Mouse (Mus musculus): ENCODE measurements around the gene Efna4.
A peak's percentile ranks its signal among the peaks of the same experiment; 100 is the strongest.

The Efna4 gene

DNA sequence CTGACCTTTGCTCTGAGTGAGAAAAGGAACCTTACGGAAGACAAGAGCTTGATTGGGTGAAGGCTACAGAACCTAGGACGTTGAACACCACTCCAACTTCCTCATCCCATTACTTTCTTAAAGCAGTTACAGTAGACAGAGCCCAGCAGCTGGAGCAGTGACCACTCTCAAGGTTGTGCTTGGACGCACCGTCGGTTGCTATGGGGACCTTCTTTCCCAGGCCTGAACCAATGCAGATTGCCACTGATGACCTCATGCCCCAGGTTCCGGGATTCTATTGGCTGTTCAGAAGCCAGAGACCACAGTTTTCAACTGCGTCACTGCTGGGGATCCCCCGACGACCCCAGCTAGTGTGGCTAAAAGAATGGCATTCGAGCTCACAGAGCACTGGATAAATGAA is 6.9 kb downstream of the Efna4 start:
- peak; percentile 67 for DNase-seq (ENCODE audit: low read depth, low spot score)

DNA sequence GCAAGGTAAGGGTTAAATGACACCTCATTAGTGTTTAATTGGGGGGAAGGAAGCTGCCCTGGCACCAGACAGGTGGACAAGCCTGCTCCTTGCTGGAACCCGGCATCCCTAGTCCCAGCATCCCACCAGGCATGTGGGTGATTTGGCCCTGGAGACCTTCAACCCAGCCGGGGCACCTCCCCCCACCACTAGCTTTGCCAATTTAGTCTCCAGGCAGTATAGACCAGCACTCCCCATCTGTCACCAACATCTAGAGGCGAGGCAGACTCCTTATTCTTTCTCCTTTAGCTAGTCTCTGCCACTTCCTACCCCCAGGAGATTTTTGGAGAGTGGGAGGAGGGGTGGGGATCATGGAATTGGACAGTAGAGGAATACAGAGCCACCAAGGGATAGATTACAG is 7.5 kb downstream of the Efna4 start:
- DNase-seq (ENCODE audit: low read depth, low spot score): no peak

DNA sequence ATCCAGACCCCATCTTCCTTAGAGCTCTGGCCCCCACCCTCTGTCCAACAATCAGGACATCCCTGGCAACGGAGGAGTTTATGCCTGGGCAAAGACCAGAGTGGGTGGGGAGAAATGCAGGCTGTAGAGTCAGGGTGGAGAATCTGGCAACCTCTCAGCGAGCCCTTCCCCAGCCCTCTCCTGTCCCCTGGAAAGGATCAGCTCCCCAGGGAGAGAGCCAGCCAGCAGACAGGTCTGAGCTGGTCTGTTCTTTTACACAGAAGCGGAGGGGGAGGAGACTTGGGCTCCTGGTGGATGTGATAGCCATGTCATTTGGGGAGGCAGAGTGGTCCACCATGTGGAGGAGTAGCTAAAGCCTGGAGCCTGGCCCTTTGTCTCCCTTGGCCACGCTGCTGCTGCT is 9.2 kb downstream of the Efna4 start:
- DNase-seq (ENCODE audit: low read depth, low spot score): no peak

GRCm38 (mm10) chr3:89327371-89327870 is 10.4 kb downstream of the Efna4 start:
- DNase-seq (ENCODE audit: low read depth, low spot score): no peak

DNA sequence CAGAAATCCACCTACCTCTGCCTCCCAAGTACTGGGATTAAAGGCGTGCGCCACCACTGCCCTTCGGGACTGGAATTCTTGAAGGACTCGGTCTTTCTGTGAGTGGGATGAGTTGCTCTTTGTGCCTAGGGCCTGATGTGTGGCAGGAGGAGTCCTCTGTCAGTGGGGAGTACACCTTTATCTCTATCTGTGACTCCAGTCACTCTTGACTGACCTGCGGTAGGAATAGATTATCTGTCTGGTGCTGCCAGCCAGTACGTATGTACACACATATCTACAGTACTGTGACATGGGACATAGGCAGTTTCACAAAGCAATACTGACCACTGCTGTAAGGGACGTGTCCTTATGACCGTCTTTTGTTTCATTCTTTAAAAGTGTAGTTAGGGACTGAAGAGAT is 11.9 kb downstream of the Efna4 start:
- DNase-seq (ENCODE audit: low read depth, low spot score): no peak

GRCm38 (mm10) chr3:89322514-89323165 is 15.2 kb downstream of the Efna4 start, which contains the start of gene Efna3:
Gene Efna3, minus strand, starts transcription at chr3:89322965.
- peak; percentile 82 for DNase-seq (ENCODE audit: low read depth, low spot score)

DNA sequence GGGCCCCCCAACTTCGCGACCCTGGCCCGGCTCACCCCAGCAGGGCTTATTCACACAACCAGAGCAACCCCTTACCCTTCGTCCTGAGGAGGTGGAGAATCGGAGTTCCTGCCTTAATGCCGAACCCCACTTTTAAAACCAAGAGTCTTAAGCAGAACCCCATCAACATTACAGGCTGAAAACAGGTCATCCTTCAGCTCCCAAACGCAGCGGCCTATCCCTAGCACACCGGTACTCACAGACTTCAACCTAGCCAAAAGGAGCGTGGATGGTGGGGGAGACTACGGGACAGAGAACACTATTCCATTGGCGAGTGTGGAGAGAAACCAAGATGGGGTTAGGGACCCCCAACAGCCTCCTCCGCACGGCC is 15.7 kb downstream of the Efna4 start:
- no peak for DNase-seq (ENCODE audit: low read depth, low spot score)

GRCm38 (mm10) chr3:89321183-89322130 is 16.4 kb downstream of the Efna4 start:
- no peak for DNase-seq (ENCODE audit: low read depth, low spot score)

GRCm38 (mm10) chr3:89320581-89321182 is 17.1 kb downstream of the Efna4 start:
- peak; percentile 85 for DNase-seq (ENCODE audit: low read depth, low spot score)

GRCm38 (mm10) chr3:89319591-89320350 is 18.1 kb downstream of the Efna4 start:
- DNase-seq (ENCODE audit: low read depth, low spot score): no peak

DNA sequence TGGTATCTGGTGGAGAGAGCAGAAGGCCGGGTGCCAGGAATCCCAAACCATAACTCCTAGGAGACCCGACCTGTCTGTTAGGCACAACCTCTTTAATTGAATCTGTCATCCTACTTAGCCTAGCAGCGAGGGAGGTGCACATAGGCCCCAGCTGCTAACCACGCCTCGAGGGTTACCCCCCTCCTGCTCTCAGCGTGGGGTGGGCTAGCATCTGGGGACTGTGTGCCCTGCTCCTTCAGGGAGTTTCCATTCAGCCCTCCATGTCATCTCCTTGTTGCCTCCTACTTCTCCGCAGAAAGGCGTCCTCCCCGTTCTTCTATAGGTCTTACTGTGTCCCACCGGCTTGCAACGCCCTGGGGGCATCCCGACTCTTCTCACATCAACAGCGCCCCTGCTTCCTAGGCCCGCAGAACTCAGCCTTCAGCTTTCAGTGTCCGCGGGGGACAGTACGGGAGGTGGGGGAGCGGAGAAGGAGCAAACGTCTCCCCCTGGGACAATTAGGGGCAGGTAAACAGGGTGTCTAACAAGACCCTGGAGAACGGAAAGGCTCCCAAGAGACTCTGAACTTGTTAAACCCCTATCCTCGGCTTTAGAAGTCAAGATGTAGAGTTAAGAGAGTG is 18.7 kb downstream of the Efna4 start:
- DNase-seq (ENCODE audit: low read depth, low spot score): no peak

DNA sequence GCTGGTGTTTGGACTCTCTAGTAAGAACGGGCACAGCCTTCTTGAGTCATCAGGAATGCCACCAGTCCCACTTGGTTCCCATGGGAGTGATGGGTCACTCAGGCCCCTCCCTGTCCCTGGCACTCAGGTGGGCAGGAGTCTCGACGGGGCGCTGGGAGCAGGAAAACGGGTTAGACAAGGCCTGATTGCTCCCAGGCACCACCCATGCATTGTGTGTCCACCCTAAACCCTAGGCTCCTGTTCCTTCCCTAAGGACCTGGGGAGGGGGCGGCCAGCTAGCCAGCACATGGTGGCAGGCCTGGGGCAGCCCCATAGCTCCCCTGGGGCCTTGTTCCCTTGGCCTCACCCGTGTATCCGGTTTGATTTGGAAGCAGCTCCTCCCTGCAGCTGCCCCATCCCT is 19.5 kb downstream of the Efna4 start:
- no peak for DNase-seq (ENCODE audit: low read depth, low spot score)

GRCm38 (mm10) chr3:89317246-89317645 is 20.6 kb downstream of the Efna4 start:
- DNase-seq (ENCODE audit: low read depth, low spot score): no peak

GRCm38 (mm10) chr3:89316833-89317232 is 21.0 kb downstream of the Efna4 start:
- DNase-seq (ENCODE audit: low read depth, low spot score): peak; percentile 94

- no peak for DNase-seq (ENCODE audit: low read depth, low spot score)
Measured at GRCm38 (mm10) chr3:89315930-89316831, 21.6 kb downstream of the Efna4 start.

DNA sequence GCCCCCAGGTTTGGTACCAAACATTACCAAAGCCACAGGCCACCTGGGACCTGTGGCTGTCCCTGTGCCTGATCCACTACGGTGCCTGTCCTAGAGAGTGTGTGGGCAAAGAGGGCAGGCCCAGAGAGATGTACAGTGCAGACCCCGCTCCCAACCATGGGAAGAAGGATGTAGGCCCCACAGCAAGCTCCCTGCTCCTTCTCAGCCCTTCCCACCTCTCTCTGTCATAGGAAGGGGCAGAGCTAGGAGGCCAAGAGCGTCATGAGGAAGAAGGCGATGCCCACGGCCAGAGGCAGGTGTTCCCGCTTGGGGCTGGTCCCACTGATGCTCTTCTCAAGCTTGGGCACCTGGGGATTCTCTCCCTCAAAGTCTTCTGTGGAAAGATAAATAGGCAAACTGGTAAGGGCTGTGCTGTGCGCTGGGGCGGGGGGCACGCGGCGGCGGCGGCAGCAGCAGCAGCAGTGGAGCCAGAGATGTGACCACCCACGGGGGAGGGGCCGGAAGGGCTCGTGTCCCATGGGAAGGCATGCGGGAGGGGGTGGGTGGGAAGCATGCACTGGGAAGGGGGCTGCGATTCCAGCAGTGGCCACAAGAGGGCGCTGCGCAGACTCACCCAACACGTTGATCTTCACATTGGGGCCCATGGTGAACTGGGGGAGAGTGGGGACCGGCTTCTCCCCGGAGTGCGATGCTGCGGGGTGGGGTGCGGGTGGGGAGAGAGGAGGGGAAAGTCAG is 22.5 kb downstream of the Efna4 start:
- peak; percentile 83 for DNase-seq (ENCODE audit: low read depth, low spot score)

DNA sequence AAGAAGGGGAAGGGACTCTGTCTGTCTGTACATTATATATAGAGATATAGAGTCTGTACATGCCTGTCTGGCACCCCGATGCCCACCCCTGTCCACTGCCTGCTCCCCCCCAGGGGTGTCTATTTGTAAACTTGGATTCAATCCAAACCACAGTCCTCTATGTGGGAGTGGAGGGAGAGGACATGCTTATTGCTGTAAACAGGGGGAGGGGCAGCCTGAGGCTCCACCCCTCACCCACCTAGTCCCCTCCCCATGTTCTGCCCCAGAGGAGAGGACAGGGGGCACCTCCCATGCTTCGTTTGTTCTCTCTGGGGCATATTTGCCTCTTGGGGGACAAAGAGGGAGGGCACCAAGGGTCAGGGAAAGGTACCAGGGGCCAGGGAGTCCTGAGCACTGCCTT is 23.0 kb downstream of the Efna4 start:
- DNase-seq (ENCODE audit: low read depth, low spot score): no peak

GRCm38 (mm10) chr3:89314340-89314739 is 23.5 kb downstream of the Efna4 start:
- no peak for DNase-seq (ENCODE audit: low read depth, low spot score)

GRCm38 (mm10) chr3:89308089-89308488 is 29.7 kb downstream of the Efna4 start:
- peak; percentile 77 for DNase-seq (ENCODE audit: low read depth, low spot score)

Data from forelimb bud, embryonic 11.5 days (tissue).